Mouse (Mus musculus): Measurements from ENCODE around the gene Ppp1r36. TPM values are rescaled to one million over a fixed set of nuclear protein-coding genes. Genes with fewer than 3 reads are reported as not detected.

The Ppp1r36 gene
- polyA plus RNA-seq, 1 experiment = 1.8 TPM

GRCm38 (mm10) chr12:76372881-76373818 lies 44.2 kb upstream of the Ppp1r36 start:
- Histone ChIP-seq H3K4me3 (replicated peaks; ENCODE audit: extremely low read depth, low read depth, low read length) (no peak overlapping the region), H3K4me1 (ENCODE audit: control insufficient read depth, insufficient read depth, low read length) (peaks cover 22% of the 10 kb centered on the region; the same call in 1 of the 2 replicates)
- DNase-seq = no peak
- 77% methylated on average over 6 of the region's 7 CpGs for WGBS
- TF ChIP-seq POLR2A (IDR thresholded peaks at IDR 0.05; ENCODE audit: borderline replicate concordance, extremely low read depth, low read depth, low read length) (no peak), CTCF (IDR thresholded peaks at IDR 0.05; ENCODE audit: insufficient read depth, low read length) (no peak)

DNA sequence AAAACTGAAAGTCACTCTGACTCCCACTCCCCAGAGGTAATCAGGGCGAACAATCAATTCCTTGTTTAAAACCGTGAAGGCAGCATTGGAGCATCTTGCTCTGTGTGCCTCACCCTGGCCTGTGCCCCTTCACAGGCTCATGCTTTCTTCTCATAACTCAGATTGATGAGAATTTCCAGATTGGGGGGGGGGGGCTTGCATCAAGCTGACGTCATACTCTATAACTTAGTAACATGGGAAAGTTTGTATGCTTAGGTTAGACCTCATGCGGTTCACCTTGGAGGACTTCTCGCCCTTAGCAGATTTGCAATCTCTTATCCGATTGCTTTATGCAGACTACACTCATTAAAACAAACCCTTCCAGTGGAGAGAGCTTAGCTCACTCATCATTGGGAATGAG lies 43.3 kb upstream of the Ppp1r36 start:
- H3K4me3 ChIP-seq (replicated peaks; ENCODE audit: extremely low read depth, low read depth, low read length) = no peak overlapping the region
- TF ChIP-seq POLR2A (IDR thresholded peaks at IDR 0.05; ENCODE audit: borderline replicate concordance, extremely low read depth, low read depth, low read length) (no peak), CTCF (IDR thresholded peaks at IDR 0.05; ENCODE audit: insufficient read depth, low read length) (no peak)
- peaks cover 22% of the 10 kb centered on the region; the same call in 1 of the 2 replicates for H3K4me1 ChIP-seq (ENCODE audit: control insufficient read depth, insufficient read depth, low read length)
- no peak for DNase-seq
- WGBS = 64% methylated on average over 6 of the region's 6 CpGs

DNA sequence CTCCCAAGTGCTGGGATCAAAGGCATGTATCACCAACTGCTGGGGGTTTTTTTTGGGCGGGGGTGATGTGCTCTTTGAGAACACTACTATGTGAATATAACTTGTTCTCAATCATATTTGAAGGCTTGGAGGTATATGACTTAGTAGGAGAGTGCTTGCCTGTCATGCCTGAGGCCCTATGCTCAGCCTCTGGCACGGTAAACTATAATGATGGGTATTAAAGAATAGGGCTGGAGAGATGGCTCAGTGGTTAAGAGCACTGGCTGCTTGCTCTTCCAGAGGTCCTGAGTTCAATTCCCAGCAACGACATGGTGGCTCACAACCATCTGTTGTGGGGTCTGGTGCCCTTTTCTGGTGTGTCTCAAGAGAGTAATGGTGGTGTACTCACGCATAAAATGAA lies 42.4 kb upstream of the Ppp1r36 start:
- DNase-seq = no peak
- no peak for TF ChIP-seq POLR2A (IDR thresholded peaks at IDR 0.05; ENCODE audit: borderline replicate concordance, extremely low read depth, low read depth, low read length)
- Histone ChIP-seq H3K4me3 (replicated peaks; ENCODE audit: extremely low read depth, low read depth, low read length) (no peak overlapping the region), H3K4me1 (ENCODE audit: control insufficient read depth, insufficient read depth, low read length) (peaks cover 22% of the 10 kb centered on the region; the same call in 1 of the 2 replicates)
- WGBS = 66% methylated on average over 4 of the region's 4 CpGs

GRCm38 (mm10) chr12:76375506-76375905 lies 41.8 kb upstream of the Ppp1r36 start:
- Histone ChIP-seq H3K4me3 (replicated peaks; ENCODE audit: extremely low read depth, low read depth, low read length) (no peak overlapping the region), H3K4me1 (ENCODE audit: control insufficient read depth, insufficient read depth, low read length) (peaks cover 25% of the 10 kb centered on the region)
- DNase-seq = no peak
- no peak for TF ChIP-seq CTCF (IDR thresholded peaks at IDR 0.05; ENCODE audit: insufficient read depth, low read length)
- TF ChIP-seq POLR2A (IDR thresholded peaks at IDR 0.05; ENCODE audit: borderline replicate concordance, extremely low read depth, low read depth, low read length) = no peak
- 70% methylated on average over 3 of the region's 3 CpGs for WGBS

DNA sequence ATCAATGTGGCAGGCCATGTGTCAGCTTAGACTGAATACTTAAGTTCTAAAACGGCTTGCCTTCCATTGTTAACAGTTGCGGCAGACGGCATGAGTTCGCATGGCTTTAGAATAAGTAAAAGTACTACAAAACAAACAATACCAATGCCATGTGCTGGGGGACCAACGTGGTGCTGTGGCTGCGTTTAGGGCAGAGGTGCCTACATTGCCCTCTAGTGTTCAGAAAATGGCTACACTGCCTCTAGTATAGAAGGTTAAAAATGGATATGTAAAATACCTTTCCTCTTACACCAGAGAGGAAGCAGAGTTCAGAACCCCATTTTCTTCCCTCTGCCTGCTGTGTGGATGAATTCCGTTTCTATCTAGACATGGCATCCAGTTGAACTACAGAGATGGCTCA lies 40.7 kb upstream of the Ppp1r36 start:
- no peak overlapping the region for H3K4me3 ChIP-seq (replicated peaks; ENCODE audit: extremely low read depth, low read depth, low read length)
- 31% methylated on average over 7 of the region's 7 CpGs for WGBS
- peak; percentile 14 for DNase-seq
- TF ChIP-seq POLR2A (IDR thresholded peaks at IDR 0.05; ENCODE audit: borderline replicate concordance, extremely low read depth, low read depth, low read length) = no peak
- peak; percentile 70 for TF ChIP-seq CTCF (IDR thresholded peaks at IDR 0.05; ENCODE audit: insufficient read depth, low read length)
- H3K4me1 ChIP-seq (ENCODE audit: control insufficient read depth, insufficient read depth, low read length) = peaks cover 27% of the 10 kb centered on the region

GRCm38 (mm10) chr12:76377059-76377458 lies 40.3 kb upstream of the Ppp1r36 start:
- Histone ChIP-seq H3K4me1 (ENCODE audit: control insufficient read depth, insufficient read depth, low read length) (peaks cover 25% of the 10 kb centered on the region), H3K4me3 (replicated peaks; ENCODE audit: extremely low read depth, low read depth, low read length) (no peak overlapping the region)
- TF ChIP-seq CTCF (IDR thresholded peaks at IDR 0.05; ENCODE audit: insufficient read depth, low read length) (no peak), POLR2A (IDR thresholded peaks at IDR 0.05; ENCODE audit: borderline replicate concordance, extremely low read depth, low read depth, low read length) (no peak)
- DNase-seq = no peak
- WGBS = 92% methylated on average over 6 of the region's 6 CpGs

DNA sequence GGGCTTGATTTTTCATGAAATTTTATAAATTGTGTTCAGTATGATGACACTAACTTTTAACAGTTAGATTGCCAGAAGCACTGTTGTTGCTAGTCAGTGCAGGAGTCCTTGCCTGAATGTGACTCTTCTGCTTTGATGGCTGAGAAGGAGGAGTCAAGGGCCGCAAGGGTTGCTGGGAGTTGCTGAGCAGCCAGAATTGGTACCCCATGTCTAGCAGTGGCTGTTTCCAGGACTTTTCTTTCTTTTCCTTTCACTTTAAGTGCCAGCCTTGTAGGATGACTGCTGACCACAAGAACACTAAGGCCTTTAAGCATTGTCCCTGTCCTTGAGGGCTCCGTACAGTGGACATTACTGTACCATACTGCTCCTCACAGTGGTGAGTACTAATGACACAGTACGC lies 39.6 kb upstream of the Ppp1r36 start:
- no peak for DNase-seq
- H3K4me3 ChIP-seq (replicated peaks; ENCODE audit: extremely low read depth, low read depth, low read length) = no peak overlapping the region
- TF ChIP-seq CTCF (IDR thresholded peaks at IDR 0.05; ENCODE audit: insufficient read depth, low read length) = no peak
- TF ChIP-seq POLR2A (IDR thresholded peaks at IDR 0.05; ENCODE audit: borderline replicate concordance, extremely low read depth, low read depth, low read length) = no peak
- H3K4me1 ChIP-seq (ENCODE audit: control insufficient read depth, insufficient read depth, low read length) = peaks cover 20% of the 10 kb centered on the region
- 84% methylated on average over 3 of the region's 3 CpGs for WGBS

DNA sequence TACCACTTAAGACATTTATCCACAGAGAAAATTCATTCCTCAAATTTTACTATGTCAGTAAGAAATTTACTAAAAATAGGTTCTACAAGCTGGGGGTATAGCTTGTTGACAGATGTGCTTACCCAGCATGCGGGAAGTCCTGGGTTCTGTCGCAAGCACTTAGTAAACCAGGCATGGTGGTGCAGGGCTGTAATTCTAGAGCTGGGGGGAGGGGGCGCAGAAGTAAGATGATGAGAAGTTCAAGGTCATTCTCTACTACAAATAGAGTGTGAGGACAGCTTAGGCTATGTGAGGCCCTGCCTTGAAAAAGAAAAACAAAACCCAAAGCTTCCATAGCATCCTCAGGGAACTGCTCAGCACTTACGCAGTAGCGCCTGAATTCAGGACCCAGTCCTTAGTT lies 38.8 kb upstream of the Ppp1r36 start:
- Histone ChIP-seq H3K4me3 (replicated peaks; ENCODE audit: extremely low read depth, low read depth, low read length) (no peak overlapping the region), H3K4me1 (ENCODE audit: control insufficient read depth, insufficient read depth, low read length) (peaks cover 17% of the 10 kb centered on the region)
- WGBS = 77% methylated on average over 5 of the region's 5 CpGs
- no peak for TF ChIP-seq POLR2A (IDR thresholded peaks at IDR 0.05; ENCODE audit: borderline replicate concordance, extremely low read depth, low read depth, low read length)
- TF ChIP-seq CTCF (IDR thresholded peaks at IDR 0.05; ENCODE audit: insufficient read depth, low read length) = no peak
- no peak for DNase-seq

GRCm38 (mm10) chr12:76380151-76380550 lies 37.2 kb upstream of the Ppp1r36 start:
- 62% methylated on average over 7 of the region's 7 CpGs for WGBS

GRCm38 (mm10) chr12:76385342-76385741 lies 32.0 kb upstream of the Ppp1r36 start:
- TF ChIP-seq CTCF (IDR thresholded peaks at IDR 0.05; ENCODE audit: insufficient read depth, low read length) (no peak), POLR2A (IDR thresholded peaks at IDR 0.05; ENCODE audit: borderline replicate concordance, extremely low read depth, low read depth, low read length) (no peak)
- peaks cover 3% of the 10 kb centered on the region for H3K4me1 ChIP-seq (ENCODE audit: control insufficient read depth, insufficient read depth, low read length)
- H3K4me3 ChIP-seq (replicated peaks; ENCODE audit: extremely low read depth, low read depth, low read length) = no peak overlapping the region
- WGBS = 75% methylated on average over 8 of the region's 8 CpGs
- no peak for DNase-seq

More at GRCm38 (mm10) chr12:76380151-76380550, 37.2 kb upstream of the Ppp1r36 start:
- TF ChIP-seq CTCF (IDR thresholded peaks at IDR 0.05; ENCODE audit: insufficient read depth, low read length) (no peak), POLR2A (IDR thresholded peaks at IDR 0.05; ENCODE audit: borderline replicate concordance, extremely low read depth, low read depth, low read length) (no peak)
- Histone ChIP-seq H3K4me1 (ENCODE audit: control insufficient read depth, insufficient read depth, low read length) (peaks cover 17% of the 10 kb centered on the region), H3K4me3 (replicated peaks; ENCODE audit: extremely low read depth, low read depth, low read length) (no peak overlapping the region)
- no peak for DNase-seq

Measured in lung, adult 2 months (tissue).